Mouse (Mus musculus): ENCODE measurements around the gene Ifitm7.

DNA sequence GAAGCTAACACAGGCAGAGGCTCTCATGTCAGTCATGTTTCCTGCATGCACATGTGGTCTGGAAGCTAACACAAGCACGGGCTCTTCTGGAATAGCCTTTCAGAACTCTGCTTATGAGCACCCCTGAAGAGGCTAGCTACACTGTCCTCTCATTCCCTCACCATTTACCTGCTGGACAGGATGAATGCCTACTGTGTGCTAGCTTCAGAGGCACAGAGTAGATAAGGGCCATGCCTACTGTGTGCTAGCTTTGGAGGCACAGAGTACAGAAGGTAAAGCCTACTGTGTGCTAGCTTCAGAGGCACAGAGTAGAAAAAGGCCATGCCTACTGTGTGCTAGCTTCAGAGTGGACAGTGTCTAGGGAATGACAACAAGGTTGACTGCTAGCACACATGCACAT is 7.8 kb upstream of the Ifitm7 start:
- TF ChIP-seq CTCF (IDR thresholded peaks at IDR 0.05; ENCODE audit: insufficient read depth, low read length) = no peak
- TF ChIP-seq POLR2A (IDR thresholded peaks at IDR 0.05; ENCODE audit: borderline replicate concordance, extremely low read depth, low read depth, low read length) = no peak

Data from lung, adult 2 months (tissue).